Mouse (Mus musculus): Measurements from ENCODE around the gene Mael. TPM values are rescaled to one million over a fixed set of nuclear protein-coding genes. Genes with fewer than 3 reads are reported as not detected.

Mael gene
- polyA plus RNA-seq (2012; rRNA removed), result not detected in 2 replicates

DNA sequence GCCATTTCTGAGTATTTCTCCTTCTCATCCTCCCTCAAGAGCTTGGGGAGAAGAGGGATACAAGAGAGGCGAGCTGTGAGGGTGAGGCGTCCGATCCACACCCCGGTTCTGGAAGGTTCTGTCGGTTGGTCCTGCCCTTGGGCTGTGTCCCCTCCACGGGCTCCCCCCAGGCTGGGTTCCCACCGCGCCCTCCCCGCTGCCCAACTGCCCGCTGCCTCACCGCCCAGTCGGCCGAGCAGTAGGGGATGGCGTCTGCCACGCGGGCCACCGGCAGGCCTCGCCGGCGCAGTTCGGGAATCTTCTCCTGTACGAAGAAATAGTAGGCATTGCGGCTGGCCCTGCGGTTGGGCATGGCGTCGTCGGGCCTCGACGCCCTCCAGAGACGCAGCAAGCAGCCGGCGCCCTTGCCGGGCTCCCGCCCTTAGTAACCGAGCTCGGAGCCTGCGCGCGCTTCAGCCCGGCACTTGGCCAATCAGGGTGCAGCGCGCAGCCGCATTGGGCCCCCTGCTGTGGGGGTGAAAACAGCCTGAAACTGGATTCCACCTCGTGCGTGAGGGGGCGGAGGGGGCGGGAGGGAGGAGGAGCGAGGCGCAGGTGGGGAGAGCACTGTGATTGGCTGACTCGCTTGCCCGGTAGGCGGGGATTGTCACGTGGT, at the start of gene Mael:
Mael (minus strand) TSS at position 433 of the 655 bp plus-strand sequence.
- H3K4me1 ChIP-seq (ENCODE audit: control insufficient read depth, insufficient read depth, insufficient read length, low read length), result no peaks in the 10 kb centered on the region
- TF ChIP-seq CTCF (IDR thresholded peaks at IDR 0.05; ENCODE audit: extremely low read depth, insufficient read length, insufficient replicate concordance, low read depth, low read length) (no peak), POLR2A (IDR thresholded peaks at IDR 0.05; ENCODE audit: low read depth, low read length) (no peak)
- 87% methylated on average over 53 of the region's 53 CpGs for WGBS
- no peaks in the 10 kb centered on the region for H3K36me3 ChIP-seq (ENCODE audit: control insufficient read depth, insufficient read depth, low read length)
- H3K4me3 ChIP-seq (ENCODE audit: low read depth, low read length), result no peak within 1 kb of the TSS
- H3K27ac ChIP-seq (ENCODE audit: insufficient read depth, low read depth, low read length), result no peak within 1 kb of the TSS
- H3K27me3 ChIP-seq (ENCODE audit: control insufficient read depth, insufficient read depth, low read length), result no peaks in the 10 kb centered on the region

DNA sequence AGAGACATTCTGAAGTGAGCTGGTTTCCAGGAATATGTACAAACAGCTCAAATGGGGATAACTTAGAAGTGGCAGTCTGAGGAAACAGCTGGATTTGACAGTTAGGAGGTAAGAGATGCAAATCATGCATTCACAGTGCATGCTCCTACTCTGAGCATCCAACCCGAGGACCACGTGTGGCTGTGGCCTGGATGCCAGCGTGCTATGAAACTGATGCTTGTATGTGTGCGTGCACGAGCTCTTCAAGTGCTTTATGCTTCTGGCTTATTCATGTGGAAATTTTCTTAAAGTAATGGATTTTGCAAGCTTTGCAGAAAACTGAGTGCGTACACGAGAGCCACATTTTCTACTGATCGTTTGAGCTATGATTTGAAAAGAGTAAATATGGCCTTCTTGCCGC, 47.7 kb upstream of the Mael start:
- Histone ChIP-seq H3K27me3 (ENCODE audit: control insufficient read depth, insufficient read depth, low read length) (no peaks in the 10 kb centered on the region; the same call in 1 of the 2 replicates), H3K27ac (ENCODE audit: insufficient read depth, low read depth, low read length) (no peak overlapping the region), H3K4me1 (ENCODE audit: control insufficient read depth, insufficient read depth, insufficient read length, low read length) (no peaks in the 10 kb centered on the region), H3K36me3 (ENCODE audit: control insufficient read depth, insufficient read depth, low read length) (no peaks in the 10 kb centered on the region), H3K4me3 (ENCODE audit: low read depth, low read length) (no peak overlapping the region)
- 83% methylated on average over 9 of the region's 9 CpGs for WGBS
- no peak for TF ChIP-seq POLR2A (IDR thresholded peaks at IDR 0.05; ENCODE audit: low read depth, low read length)
- TF ChIP-seq CTCF (IDR thresholded peaks at IDR 0.05; ENCODE audit: extremely low read depth, insufficient read length, insufficient replicate concordance, low read depth, low read length), result no peak

DNA sequence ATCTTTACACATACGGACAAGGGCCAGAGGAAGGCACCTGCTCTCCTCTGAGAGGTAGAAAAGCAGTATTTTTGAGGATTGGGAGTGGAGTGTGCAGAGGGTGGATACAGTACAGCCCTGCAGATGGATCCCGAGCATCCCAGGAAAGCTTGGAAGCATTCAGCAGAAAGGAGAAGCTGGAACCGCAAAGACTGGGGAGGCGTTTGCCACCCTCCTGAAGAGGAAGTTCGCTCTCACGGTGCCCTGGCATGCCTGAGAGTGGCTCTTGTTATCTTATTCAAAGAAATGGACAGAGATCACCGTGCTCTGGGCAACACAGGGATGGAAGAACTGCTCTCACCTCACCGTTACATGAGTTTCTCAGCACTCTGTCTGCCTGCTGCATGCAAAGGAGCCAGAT, 45.8 kb upstream of the Mael start:
- 67% methylated on average over 8 of the region's 8 CpGs for WGBS

DNA sequence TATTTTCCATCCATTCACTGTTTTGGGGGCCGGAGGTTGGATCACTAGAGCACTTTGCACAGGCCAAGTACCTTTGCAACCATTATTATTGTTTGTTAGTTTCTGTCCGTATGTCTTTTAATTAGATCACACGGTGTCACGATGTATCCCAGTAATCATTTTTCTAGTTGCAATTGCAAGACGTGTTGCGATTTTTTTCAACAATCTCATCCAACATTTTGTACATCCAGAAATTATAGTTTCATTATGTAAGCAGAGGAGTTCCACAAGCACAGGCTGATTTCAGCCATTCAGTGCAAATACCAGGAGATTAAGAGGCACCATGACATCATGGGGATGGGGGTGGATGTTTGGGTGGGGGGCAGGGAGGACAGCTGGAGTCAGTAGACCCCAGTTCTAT, 44.9 kb upstream of the Mael start:
- WGBS, result 93% methylated on average over 6 of the region's 6 CpGs

More for the DNA sequence above, 45.8 kb upstream of the Mael start:
- Histone ChIP-seq H3K4me1 (ENCODE audit: control insufficient read depth, insufficient read depth, insufficient read length, low read length) (no peaks in the 10 kb centered on the region), H3K4me3 (ENCODE audit: low read depth, low read length) (no peak overlapping the region), H3K27ac (ENCODE audit: insufficient read depth, low read depth, low read length) (no peak overlapping the region), H3K36me3 (ENCODE audit: control insufficient read depth, insufficient read depth, low read length) (no peaks in the 10 kb centered on the region), H3K27me3 (ENCODE audit: control insufficient read depth, insufficient read depth, low read length) (no peaks in the 10 kb centered on the region; the same call in 1 of the 2 replicates)
- TF ChIP-seq CTCF (IDR thresholded peaks at IDR 0.05; ENCODE audit: extremely low read depth, insufficient read length, insufficient replicate concordance, low read depth, low read length) (no peak), POLR2A (IDR thresholded peaks at IDR 0.05; ENCODE audit: low read depth, low read length) (no peak)

DNA sequence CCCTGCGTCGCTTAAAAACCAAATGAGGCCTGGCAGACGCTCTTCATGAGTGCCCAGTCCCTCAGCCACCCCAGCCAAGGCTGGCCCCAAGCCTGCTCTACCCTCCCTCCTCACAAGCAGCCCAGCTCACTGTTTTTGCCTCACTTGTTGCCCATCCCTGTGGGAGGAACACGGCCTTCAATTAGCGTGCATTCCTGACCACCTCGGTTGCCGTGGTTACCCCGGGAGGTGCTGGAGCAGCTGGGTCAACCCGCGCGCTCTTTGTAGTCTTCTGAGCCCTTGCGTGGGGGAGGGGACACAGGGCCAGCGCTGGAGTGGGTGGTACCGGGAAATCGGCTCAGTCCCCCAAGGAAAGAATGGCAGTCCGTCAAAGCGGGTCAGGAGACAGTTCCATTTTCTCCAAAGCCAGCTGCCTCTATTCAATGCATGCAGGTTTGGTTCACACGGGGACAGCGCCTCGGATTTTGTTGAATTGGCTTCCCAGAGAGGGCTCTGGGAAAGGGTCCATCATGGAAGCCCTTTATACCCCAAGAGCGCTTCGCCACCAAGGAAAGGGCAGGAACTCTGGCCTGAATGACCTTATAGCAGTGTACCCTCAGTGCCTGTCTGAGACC, 44.2 kb upstream of the Mael start:
- Histone ChIP-seq H3K27ac (ENCODE audit: insufficient read depth, low read depth, low read length) (no peak overlapping the region), H3K27me3 (ENCODE audit: control insufficient read depth, insufficient read depth, low read length) (no peaks in the 10 kb centered on the region; the same call in 1 of the 2 replicates), H3K4me1 (ENCODE audit: control insufficient read depth, insufficient read depth, insufficient read length, low read length) (no peaks in the 10 kb centered on the region), H3K36me3 (ENCODE audit: control insufficient read depth, insufficient read depth, low read length) (no peaks in the 10 kb centered on the region), H3K4me3 (ENCODE audit: low read depth, low read length) (no peak overlapping the region)
- WGBS, result 15% methylated on average over 22 of the region's 22 CpGs
- TF ChIP-seq CTCF (IDR thresholded peaks at IDR 0.05; ENCODE audit: extremely low read depth, insufficient read length, insufficient replicate concordance, low read depth, low read length), result no peak
- TF ChIP-seq POLR2A (IDR thresholded peaks at IDR 0.05; ENCODE audit: low read depth, low read length), result no peak

More for the DNA sequence above, 44.9 kb upstream of the Mael start:
- Histone ChIP-seq H3K36me3 (ENCODE audit: control insufficient read depth, insufficient read depth, low read length) (no peaks in the 10 kb centered on the region), H3K4me3 (ENCODE audit: low read depth, low read length) (no peak overlapping the region), H3K27ac (ENCODE audit: insufficient read depth, low read depth, low read length) (no peak overlapping the region), H3K27me3 (ENCODE audit: control insufficient read depth, insufficient read depth, low read length) (no peaks in the 10 kb centered on the region; the same call in 1 of the 2 replicates), H3K4me1 (ENCODE audit: control insufficient read depth, insufficient read depth, insufficient read length, low read length) (no peaks in the 10 kb centered on the region)
- no peak for TF ChIP-seq POLR2A (IDR thresholded peaks at IDR 0.05; ENCODE audit: low read depth, low read length)
- no peak for TF ChIP-seq CTCF (IDR thresholded peaks at IDR 0.05; ENCODE audit: extremely low read depth, insufficient read length, insufficient replicate concordance, low read depth, low read length)

DNA sequence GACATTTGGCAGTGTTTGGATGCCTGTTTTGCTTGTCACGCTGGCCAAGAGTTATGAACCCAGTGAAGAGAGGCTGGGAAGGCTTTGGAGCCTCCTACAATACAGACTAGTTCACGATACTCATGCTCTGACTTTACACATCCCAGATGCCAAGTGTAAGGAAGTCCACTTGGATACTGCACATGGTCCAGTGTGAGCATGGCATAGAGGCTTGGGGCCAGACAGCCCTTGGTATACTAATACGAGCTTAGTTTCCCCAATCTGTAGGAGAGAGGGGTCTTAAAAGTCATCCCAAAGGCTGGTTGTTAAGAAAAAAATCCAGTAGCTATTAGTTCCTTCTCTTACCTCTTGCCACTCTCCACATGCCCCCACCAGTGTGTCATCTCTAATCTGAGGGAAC, 43.3 kb upstream of the Mael start:
- no peak overlapping the region for H3K4me3 ChIP-seq (ENCODE audit: low read depth, low read length)
- WGBS, result 80% methylated on average over 3 of the region's 3 CpGs
- H3K4me1 ChIP-seq (ENCODE audit: control insufficient read depth, insufficient read depth, insufficient read length, low read length), result no peaks in the 10 kb centered on the region
- H3K36me3 ChIP-seq (ENCODE audit: control insufficient read depth, insufficient read depth, low read length), result no peaks in the 10 kb centered on the region
- H3K27me3 ChIP-seq (ENCODE audit: control insufficient read depth, insufficient read depth, low read length), result no peaks in the 10 kb centered on the region; the same call in 1 of the 2 replicates
- no peak for TF ChIP-seq CTCF (IDR thresholded peaks at IDR 0.05; ENCODE audit: extremely low read depth, insufficient read length, insufficient replicate concordance, low read depth, low read length)
- no peak for TF ChIP-seq POLR2A (IDR thresholded peaks at IDR 0.05; ENCODE audit: low read depth, low read length)
- no peak overlapping the region for H3K27ac ChIP-seq (ENCODE audit: insufficient read depth, low read depth, low read length)

DNA sequence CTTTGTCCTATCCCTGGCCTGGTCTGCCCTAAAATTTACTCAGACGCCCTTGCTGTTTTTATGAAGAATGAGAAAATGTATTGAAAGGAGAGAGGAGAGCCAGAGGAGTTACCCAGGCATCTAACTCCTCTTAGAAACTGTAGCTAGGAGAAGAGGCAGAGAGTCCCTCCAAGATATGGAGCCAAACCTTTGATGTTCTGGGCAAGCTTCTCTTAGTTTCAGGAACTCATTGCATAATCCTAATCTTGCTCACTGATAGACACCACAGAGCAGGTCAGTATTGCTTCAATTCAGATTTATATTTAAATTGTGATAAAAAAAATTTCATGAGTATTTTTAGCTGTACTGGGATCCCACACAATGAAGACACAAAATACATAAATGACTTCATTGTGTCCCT, 42.7 kb upstream of the Mael start:
- Histone ChIP-seq H3K4me1 (ENCODE audit: control insufficient read depth, insufficient read depth, insufficient read length, low read length) (no peaks in the 10 kb centered on the region), H3K27ac (ENCODE audit: insufficient read depth, low read depth, low read length) (no peak overlapping the region), H3K36me3 (ENCODE audit: control insufficient read depth, insufficient read depth, low read length) (no peaks in the 10 kb centered on the region), H3K4me3 (ENCODE audit: low read depth, low read length) (no peak overlapping the region), H3K27me3 (ENCODE audit: control insufficient read depth, insufficient read depth, low read length) (no peaks in the 10 kb centered on the region; the same call in 1 of the 2 replicates)
- TF ChIP-seq POLR2A (IDR thresholded peaks at IDR 0.05; ENCODE audit: low read depth, low read length) (no peak), CTCF (IDR thresholded peaks at IDR 0.05; ENCODE audit: extremely low read depth, insufficient read length, insufficient replicate concordance, low read depth, low read length) (no peak)
- 64% methylated on average over 1 of the region's 1 CpGs for WGBS

Measured in small intestine, adult 2 months (tissue).